Mouse (Mus musculus) forebrain, postnatal 0 days (tissue): Measurements from ENCODE around the gene Tmem92. TPM values are rescaled to one million over a fixed set of nuclear protein-coding genes. Genes with fewer than 3 reads are reported as not detected.

ENCODE experiments used
- ATAC-seq: fragments of 200-750 bp; cut with Nextera tagmentation; 2 replicates; pipeline ENCODE4 v1.8.0; 2017; ENCODE audit warnings: mild to moderate bottlenecking, moderate library complexity
- DNase-seq: peaks from one replicate; pipeline ENCODE4 v3.0.0-alpha.2; 2015
- H3K27ac ChIP-seq: fragments of 300-500 bp; sonication (generic); 2 replicates; pipeline ENCODE4 v1.5.1; 2014; ENCODE audit warnings: low read depth, mild to moderate bottlenecking, antibody characterized with exemption, low read length, moderate library complexity, mixed read lengths
- H3K27me3 ChIP-seq: fragments of 300-500 bp; sonication (generic); 2 replicates; pipeline ENCODE4 v1.6.1; 2014; ENCODE audit warnings: mild to moderate bottlenecking, low read length, mixed read lengths; ENCODE audit not compliant: insufficient read depth
- H3K36me3 ChIP-seq: fragments of 300-500 bp; sonication (generic); 2 replicates; pipeline ENCODE4 v1.6.1; 2014; ENCODE audit warnings: mild to moderate bottlenecking, moderate library complexity; ENCODE audit not compliant: insufficient read depth
- H3K4me1 ChIP-seq: fragments of 300-500 bp; sonication (generic); 2 replicates; pipeline ENCODE4 v1.6.1; 2014; ENCODE audit warnings: antibody characterized with exemption; ENCODE audit not compliant: insufficient read depth
- H3K4me2 ChIP-seq: fragments of 300-500 bp; sonication (generic); 2 replicates; pipeline ENCODE4 v1.6.1; 2014; ENCODE audit warnings: low read depth, mild to moderate bottlenecking, moderate library complexity
- H3K4me3 ChIP-seq: fragments of 300-500 bp; sonication (generic); 2 replicates; pipeline ENCODE4 v1.5.1; 2014; ENCODE audit warnings: low read depth, low read length, mixed read lengths
- H3K9ac ChIP-seq: fragments of 300-500 bp; sonication (generic); 2 replicates; pipeline ENCODE4 v1.6.1; 2014; ENCODE audit warnings: mild to moderate bottlenecking
- H3K9me3 ChIP-seq: fragments of 300-500 bp; sonication (generic); 2 replicates; pipeline ENCODE4 v1.6.1; 2016; ENCODE audit warnings: low read length
- CTCF ChIP-seq: sonication (generic); IDR thresholded peaks from 2 replicates; pipeline ENCODE4 v1.5.1; 2016; ENCODE audit warnings: antibody characterized with exemption, control low read depth, low read depth
- WGBS: fragments of 180-500 bp; shearing (Covaris S2); extraction: QIAGEN DNeasy Blood & Tissue Kit; methylation state at CpG from one replicate; pipeline ENCODE4 v1.1.7; 2014; 5-methylcytosine and 5-hydroxymethylcytosine counted together
- polyA plus RNA-seq: library from polyadenylated mRNA; unstranded; fragments of >200 nt; fragmentation: Nextera tagmentation; extraction: Ambion mirVana; gene quantifications from 2 replicates; pipeline ENCODE4 v1.2.1, GENCODE M21; 2015
- total RNA-seq: library from RNA; depleted of rRNA; stranded (reverse); fragments of >200 nt; gene quantifications from 2 replicates; pipeline ENCODE4 v1.2.3, GENCODE M21; 2014

Gene Tmem92
- total and polyA plus RNA-seq, 2 experiments from 2014 or later = 0.07 TPM; not detected in 1

GRCm38 (mm10) chr11:94760364-94760763 lies 22.1 kb downstream of the Tmem92 start:
- no peak overlapping the region for H3K4me3 ChIP-seq
- 81% methylated on average over 3 of the region's 3 CpGs for WGBS
- DNase-seq (no peak), ATAC-seq (no peak)
- no peak overlapping the region for H3K9ac ChIP-seq
- no peak for TF ChIP-seq CTCF
- H3K4me2 ChIP-seq = no peak overlapping the region
- H3K36me3 ChIP-seq = no peaks in the 10 kb centered on the region
- H3K27me3 ChIP-seq = no peaks in the 10 kb centered on the region
- H3K9me3 ChIP-seq = no peaks in the 10 kb centered on the region
- H3K4me1 ChIP-seq = no peaks in the 10 kb centered on the region
- H3K27ac ChIP-seq = no peak overlapping the region

- H3K27me3 ChIP-seq = no peaks in the 10 kb centered on the region
- ATAC-seq = no peak
- no peaks in the 10 kb centered on the region for H3K9me3 ChIP-seq
- 87% methylated on average over 6 of the region's 6 CpGs for WGBS
- no peak overlapping the region for H3K4me2 ChIP-seq
- TF ChIP-seq CTCF = no peak
- no peak overlapping the region for H3K27ac ChIP-seq
- H3K36me3 ChIP-seq = no peaks in the 10 kb centered on the region
- no peak for DNase-seq
- no peaks in the 10 kb centered on the region for H3K4me1 ChIP-seq
- H3K9ac ChIP-seq = no peak overlapping the region
- no peak overlapping the region for H3K4me3 ChIP-seq
These were observed 22.6 kb downstream of the Tmem92 start for GRCm38 (mm10) chr11:94759916-94760315.

GRCm38 (mm10) chr11:94752946-94753713 lies 29.4 kb downstream of the Tmem92 start:
- 79% methylated on average over 2 of the region's 2 CpGs for WGBS
- H3K4me3 ChIP-seq = no peak overlapping the region
- TF ChIP-seq CTCF = no peak

GRCm38 (mm10) chr11:94741732-94742272 lies 40.7 kb downstream of the Tmem92 start, which contains the start of gene Cdc34b:
Gene Cdc34b (plus strand): TSS chr11:94741782.
- DNase-seq (no peak), ATAC-seq (no peak)
- no peaks in the 10 kb centered on the region for H3K4me1 ChIP-seq
- no peak within 1 kb of the TSS for H3K4me2 ChIP-seq
- no peak within 1 kb of the TSS for H3K9ac ChIP-seq
- H3K27ac ChIP-seq = no peak within 1 kb of the TSS
- no peak within 1 kb of the TSS for H3K4me3 ChIP-seq
- no peaks in the 10 kb centered on the region for H3K36me3 ChIP-seq
- no peak for TF ChIP-seq CTCF
- WGBS = 82% methylated on average over 29 of the region's 29 CpGs
- no peaks in the 10 kb centered on the region for H3K27me3 ChIP-seq
- no peaks in the 10 kb centered on the region for H3K9me3 ChIP-seq

More at GRCm38 (mm10) chr11:94752946-94753713, 29.4 kb downstream of the Tmem92 start:
- H3K27ac ChIP-seq = no peak overlapping the region
- H3K4me1 ChIP-seq = no peaks in the 10 kb centered on the region
- H3K9ac ChIP-seq = no peak overlapping the region
- H3K36me3 ChIP-seq = no peaks in the 10 kb centered on the region
- no peak overlapping the region for H3K4me2 ChIP-seq
- H3K9me3 ChIP-seq = no peaks in the 10 kb centered on the region
- ATAC-seq (no peak), DNase-seq (no peak)
- no peaks in the 10 kb centered on the region for H3K27me3 ChIP-seq

GRCm38 (mm10) chr11:94735746-94736145 lies 46.8 kb downstream of the Tmem92 start:
- H3K4me1 ChIP-seq = no peaks in the 10 kb centered on the region
- 80% methylated on average over 2 of the region's 2 CpGs for WGBS
- H3K4me2 ChIP-seq = no peak overlapping the region
- H3K9ac ChIP-seq = no peak overlapping the region
- no peak for DNase-seq
- H3K36me3 ChIP-seq = no peaks in the 10 kb centered on the region
- TF ChIP-seq CTCF = no peak
- ATAC-seq = no peak
- no peaks in the 10 kb centered on the region for H3K9me3 ChIP-seq
- H3K4me3 ChIP-seq = no peak overlapping the region
- H3K27me3 ChIP-seq = no peaks in the 10 kb centered on the region
- no peak overlapping the region for H3K27ac ChIP-seq

- Histone ChIP-seq H3K36me3 (no peaks in the 10 kb centered on the region), H3K27ac (no peak overlapping the region), H3K9ac (no peak overlapping the region), H3K9me3 (no peaks in the 10 kb centered on the region), H3K4me3 (no peak overlapping the region), H3K4me1 (no peaks in the 10 kb centered on the region), H3K4me2 (no peak overlapping the region), H3K27me3 (no peaks in the 10 kb centered on the region)
- WGBS = 50% methylated on average over 8 of the region's 8 CpGs
- DNase-seq (no peak), ATAC-seq (no peak)
- no peak for TF ChIP-seq CTCF
These were observed 49.7 kb downstream of the Tmem92 start for GRCm38 (mm10) chr11:94732773-94733172.

GRCm38 (mm10) chr11:94731229-94731628 lies 51.3 kb downstream of the Tmem92 start:
- H3K4me1 ChIP-seq = no peaks in the 10 kb centered on the region
- H3K9ac ChIP-seq = no peak overlapping the region
- H3K27me3 ChIP-seq = no peaks in the 10 kb centered on the region
- H3K36me3 ChIP-seq = no peaks in the 10 kb centered on the region
- H3K4me3 ChIP-seq = no peak overlapping the region
- DNase-seq (no peak), ATAC-seq (no peak)
- H3K9me3 ChIP-seq = no peaks in the 10 kb centered on the region
- no peak overlapping the region for H3K4me2 ChIP-seq
- 90% methylated on average over 12 of the region's 12 CpGs for WGBS
- H3K27ac ChIP-seq = no peak overlapping the region
- no peak for TF ChIP-seq CTCF
